Mouse (Mus musculus) bone marrow macrophage, adult 2 months (primary cell): ENCODE measurements around the gene Klk4.

ENCODE experiments used
- CTCF ChIP-seq: IDR thresholded peaks from 2 replicates; pipeline ENCODE4 v1.5.1; 2012; ENCODE audit warnings: low read depth, mild to moderate bottlenecking, low read length, moderate library complexity
- POLR2A ChIP-seq: IDR thresholded peaks from 2 replicates; pipeline ENCODE4 v1.6.1; 2012; ENCODE audit warnings: mild to moderate bottlenecking, low read depth, low read length, borderline replicate concordance

GRCm38 (mm10) chr7:43851616-43852015 is 29.3 kb upstream of the Klk4 start:
- TF ChIP-seq POLR2A: no peak
- TF ChIP-seq CTCF: no peak
